Mouse (Mus musculus): ENCODE results near the gene Art3.
"Not testable (repeated sequence)": the region's sequence is repeated elsewhere in the genome, so short reads cannot be mapped to it uniquely, and the experiment has no call there.

Gene Art3

GRCm38 (mm10) chr5:92336743-92337142 is 5.1 kb downstream of the Art3 start:
- DNase-seq (ENCODE audit: low read depth, low spot score) = no peak

DNA sequence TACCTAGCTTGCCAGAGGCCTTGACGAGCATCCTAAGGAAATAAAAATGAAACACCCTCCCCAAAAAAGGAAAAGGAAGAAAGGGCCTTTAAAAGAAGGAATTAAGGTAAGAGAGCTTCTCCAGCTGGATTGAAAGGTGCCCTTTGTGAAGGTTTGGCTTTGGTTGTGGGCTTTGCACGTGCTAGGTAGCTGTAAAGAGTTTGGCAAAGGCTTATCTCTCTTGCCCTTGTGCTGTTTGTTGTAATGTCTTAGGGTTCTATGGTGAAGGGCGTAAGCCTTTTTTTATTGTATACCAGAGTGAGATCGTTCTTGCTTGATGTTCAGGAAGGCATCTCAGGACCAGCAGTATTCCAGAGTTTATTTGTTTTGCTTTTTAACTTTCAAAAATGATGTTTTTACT is 9.0 kb downstream of the Art3 start:
- no peak for DNase-seq (ENCODE audit: low read depth, low spot score)

- DNase-seq (ENCODE audit: low read depth, low spot score) = peak; percentile 68
Measured at GRCm38 (mm10) chr5:92345006-92345405, 13.4 kb downstream of the Art3 start.

DNA sequence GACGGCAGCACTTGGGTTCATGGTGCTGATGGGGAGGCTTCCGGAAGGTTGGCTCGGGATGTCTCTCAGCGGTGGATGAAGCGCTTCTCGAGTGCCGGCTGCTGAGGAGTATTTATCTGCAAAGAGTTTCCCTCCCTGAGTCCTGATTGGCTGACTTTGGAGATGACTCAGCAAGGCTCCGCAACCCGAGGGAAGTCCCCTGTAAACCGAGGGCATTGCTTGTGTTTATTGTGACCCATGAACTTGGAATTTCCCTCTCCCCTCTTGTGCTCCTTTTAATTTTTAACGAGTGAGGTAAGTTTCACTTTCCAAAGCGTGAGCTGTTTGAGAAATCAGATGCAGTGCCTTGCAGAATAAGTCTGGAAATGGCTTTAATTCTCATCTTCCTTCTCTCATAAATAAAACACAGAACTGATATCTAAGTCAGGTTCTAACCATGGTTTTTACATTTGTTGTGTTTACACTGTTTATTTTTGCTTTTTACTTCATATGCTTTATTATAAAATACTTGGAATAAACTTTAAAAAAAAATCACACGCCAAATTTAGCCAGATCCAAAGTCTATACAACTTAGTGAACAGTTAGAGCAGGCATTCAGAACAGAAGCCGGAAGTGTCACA is 17.3 kb downstream of the Art3 start, which contains the start of gene Cxcl10:
Gene Cxcl10 (minus strand): TSS at position 96 of the 620 bp plus-strand sequence.
- DNase-seq (ENCODE audit: low read depth, low spot score) = peak; percentile 68

DNA sequence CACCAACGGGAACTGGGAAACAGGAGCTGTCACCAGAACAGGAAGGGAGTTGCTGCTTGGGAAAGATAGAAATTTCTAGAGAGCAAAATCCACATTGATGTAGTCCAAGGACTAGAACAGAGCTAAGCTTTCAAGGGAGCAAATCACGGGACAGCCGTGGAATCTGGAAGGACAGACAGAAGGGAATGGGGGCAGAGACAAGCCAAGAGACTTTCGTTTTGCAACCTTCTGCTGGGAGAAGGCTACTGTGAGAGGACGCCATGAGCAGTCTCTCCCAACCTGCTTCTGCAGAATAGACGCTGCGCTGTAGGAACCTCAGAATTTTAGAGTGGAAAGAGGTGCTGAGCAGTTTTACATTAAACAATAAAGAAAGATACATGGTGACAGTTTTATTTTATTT is 18.1 kb downstream of the Art3 start:
- DNase-seq (ENCODE audit: low read depth, low spot score) = no peak

GRCm38 (mm10) chr5:92352716-92353115 is 21.1 kb downstream of the Art3 start:
- not testable (repeated sequence) for DNase-seq (ENCODE audit: low read depth, low spot score)

GRCm38 (mm10) chr5:92353517-92353916 is 21.9 kb downstream of the Art3 start:
- DNase-seq (ENCODE audit: low read depth, low spot score) = peak; percentile 69

DNA sequence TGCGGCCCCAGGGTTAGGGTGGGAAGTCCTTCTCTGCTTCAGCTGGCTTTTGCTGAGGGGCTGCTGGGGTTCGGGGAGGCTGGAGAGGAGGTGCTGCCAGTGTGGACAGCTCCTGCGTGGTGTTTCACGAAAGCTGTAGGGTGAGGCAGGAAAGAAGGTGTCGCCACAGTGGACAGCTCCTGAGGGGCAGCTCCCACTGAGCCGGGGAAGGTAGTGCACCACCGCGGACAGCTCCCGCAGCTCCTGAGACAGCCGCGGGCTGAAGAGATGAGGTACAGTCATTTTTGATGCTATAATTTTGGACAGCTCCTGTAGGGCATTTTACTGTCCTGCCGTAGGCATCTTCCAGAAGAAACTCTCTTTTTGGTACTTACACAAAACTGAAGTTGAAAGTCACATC is 26.4 kb downstream of the Art3 start:
- no peak for DNase-seq (ENCODE audit: low read depth, low spot score)

- peak; percentile 27 for DNase-seq (ENCODE audit: low read depth, low spot score)
Measured at GRCm38 (mm10) chr5:92358767-92359455, 27.3 kb downstream of the Art3 start.

GRCm38 (mm10) chr5:92363179-92363578 is 31.6 kb downstream of the Art3 start:
- no peak for DNase-seq (ENCODE audit: low read depth, low spot score)

DNA sequence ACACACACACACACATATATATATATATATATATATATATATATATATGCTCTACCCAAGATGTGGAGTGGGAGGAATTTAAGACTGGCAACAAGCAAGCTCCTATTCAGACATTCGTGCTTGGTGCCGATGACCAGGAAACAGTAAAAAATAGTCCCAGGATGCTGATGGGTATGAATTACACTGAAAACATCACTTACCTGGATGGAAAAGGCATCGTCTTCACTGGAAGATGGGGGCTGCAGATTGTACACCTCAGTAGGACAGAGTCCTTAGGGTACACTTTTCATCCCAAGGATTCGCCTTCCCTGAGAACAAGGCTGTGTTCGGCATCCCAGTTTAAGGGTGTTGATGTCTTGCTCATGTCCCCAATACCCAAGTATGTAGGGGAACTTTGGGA is 32.4 kb downstream of the Art3 start:
- no peak for DNase-seq (ENCODE audit: low read depth, low spot score)

- no peak for DNase-seq (ENCODE audit: low read depth, low spot score)
Measured at GRCm38 (mm10) chr5:92365146-92365705, 33.6 kb downstream of the Art3 start.

GRCm38 (mm10) chr5:92366565-92366964 is 34.9 kb downstream of the Art3 start:
- DNase-seq (ENCODE audit: low read depth, low spot score) = no peak

GRCm38 (mm10) chr5:92368392-92368791 is 36.8 kb downstream of the Art3 start:
- DNase-seq (ENCODE audit: low read depth, low spot score) = peak; percentile 67

- DNase-seq (ENCODE audit: low read depth, low spot score) = peak; percentile 77
Measured at GRCm38 (mm10) chr5:92369151-92369994, 37.7 kb downstream of the Art3 start.

- DNase-seq (ENCODE audit: low read depth, low spot score) = no peak
Measured at GRCm38 (mm10) chr5:92370392-92370791, 38.8 kb downstream of the Art3 start.

DNA sequence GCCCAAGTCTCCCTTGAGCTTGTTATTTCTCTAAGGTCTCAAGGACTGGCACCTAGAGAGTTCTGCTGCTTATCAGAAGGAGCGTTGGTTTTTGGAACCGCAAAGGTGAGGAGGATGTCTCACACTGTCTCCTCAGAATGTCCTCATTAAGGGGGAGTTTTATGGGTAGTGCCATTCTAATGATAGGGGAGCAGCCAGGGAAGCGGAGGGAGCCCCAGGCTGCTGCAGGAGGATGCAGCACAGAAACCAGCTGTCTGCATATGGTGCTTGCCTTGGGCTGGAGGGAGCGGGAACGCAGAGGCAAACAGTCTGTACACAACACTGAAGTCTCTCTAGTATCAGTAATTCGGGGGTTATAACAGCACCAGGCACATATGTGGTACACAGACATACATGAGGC is 39.3 kb downstream of the Art3 start:
- no peak for DNase-seq (ENCODE audit: low read depth, low spot score)

DNA sequence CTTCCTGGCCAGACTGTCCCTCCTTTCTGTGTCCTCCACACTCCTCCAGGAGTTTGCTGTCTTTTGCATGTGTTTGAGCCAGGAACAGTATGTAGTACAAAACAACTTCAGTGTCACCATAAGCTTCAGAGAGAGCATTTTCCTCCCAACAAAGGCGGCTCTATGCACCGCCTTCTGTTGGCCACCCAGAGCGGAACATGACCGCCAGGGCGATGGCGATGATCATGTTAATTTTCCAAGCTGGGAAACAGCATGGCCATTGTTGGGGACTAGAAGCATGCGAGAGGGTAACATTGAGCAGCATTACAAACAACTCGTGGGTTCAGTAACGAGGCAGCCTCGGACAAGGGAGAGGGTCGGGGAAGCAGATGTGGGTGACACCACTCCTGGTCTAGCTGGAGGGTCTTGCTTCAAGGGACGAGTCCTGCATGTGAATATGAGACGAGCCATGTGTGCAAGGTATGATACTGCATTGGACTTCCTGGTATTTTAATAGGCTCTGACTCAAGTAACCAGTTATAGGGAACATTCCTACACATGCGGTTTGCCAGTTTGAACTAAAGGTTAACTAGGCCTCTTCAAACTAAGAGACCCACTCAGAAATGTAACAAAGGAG is 39.8 kb downstream of the Art3 start:
- no peak for DNase-seq (ENCODE audit: low read depth, low spot score)

GRCm38 (mm10) chr5:92372605-92373004 is 41.0 kb downstream of the Art3 start:
- no peak for DNase-seq (ENCODE audit: low read depth, low spot score)

DNA sequence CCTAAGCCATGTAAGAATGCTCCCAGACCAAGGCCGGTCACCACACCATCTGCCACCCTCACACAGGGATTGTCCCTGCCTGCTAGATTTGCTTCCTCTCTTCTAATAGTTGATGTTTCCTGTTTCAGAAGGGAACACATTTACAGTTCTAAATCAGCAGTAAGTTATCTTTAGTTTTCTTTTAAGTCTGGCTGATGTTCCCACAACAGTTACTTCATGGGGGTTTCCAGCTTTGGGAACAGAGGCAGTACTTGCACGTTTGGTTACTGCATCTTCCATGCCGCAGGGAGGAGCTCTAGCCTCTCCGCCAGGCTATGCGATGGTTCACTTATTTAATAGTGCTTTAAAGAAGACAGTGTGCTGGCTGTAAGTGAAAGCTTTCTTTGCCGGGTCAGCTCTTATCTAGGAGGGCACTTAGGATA is 43.1 kb downstream of the Art3 start:
- no peak for DNase-seq (ENCODE audit: low read depth, low spot score)

DNA sequence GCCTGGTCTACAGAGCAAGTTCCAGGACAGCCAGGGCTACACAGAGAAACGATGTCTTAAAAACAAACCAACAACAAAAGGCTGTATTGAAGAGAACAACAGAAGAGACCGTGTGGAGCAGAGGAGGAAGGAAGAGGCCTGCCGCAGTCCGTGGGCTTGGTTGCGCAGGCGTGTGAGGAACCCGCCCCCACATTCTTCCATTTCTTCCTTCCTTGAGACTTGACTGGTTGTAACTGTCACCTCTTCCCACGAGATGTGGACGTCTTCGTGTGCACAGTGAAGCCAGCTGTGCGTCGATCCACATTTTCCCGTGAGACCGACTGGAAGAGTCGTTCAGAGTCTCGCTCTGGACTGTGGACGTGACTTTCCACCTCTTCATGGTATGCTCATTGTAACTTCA is 43.7 kb downstream of the Art3 start:
- no peak for DNase-seq (ENCODE audit: low read depth, low spot score)

All from skeletal muscle tissue, adult 2 months (tissue).